Mouse (Mus musculus): ENCODE results near the gene Vsig10.
"Not testable (repeated sequence)": the region's sequence is repeated elsewhere in the genome, so short reads cannot be mapped to it uniquely, and the experiment has no call there.

Vsig10 gene

GRCm38 (mm10) chr5:117355648-117356303, 36.9 kb downstream of the Vsig10 start:
- no peak for DNase-seq (ENCODE audit: low read depth, low spot score)

- DNase-seq (ENCODE audit: low read depth, low spot score) = no peak
These were observed 37.7 kb downstream of the Vsig10 start for GRCm38 (mm10) chr5:117356365-117357128.

GRCm38 (mm10) chr5:117357129-117357477, 38.2 kb downstream of the Vsig10 start, which contains the start of gene Wsb2:
TSS of gene Wsb2 (plus strand) at chr5:117357304.
- DNase-seq (ENCODE audit: low read depth, low spot score) = no peak

- DNase-seq (ENCODE audit: low read depth, low spot score) = no peak
These were observed 38.8 kb downstream of the Vsig10 start for GRCm38 (mm10) chr5:117357478-117358247.

GRCm38 (mm10) chr5:117358248-117358630, 39.4 kb downstream of the Vsig10 start:
- DNase-seq (ENCODE audit: low read depth, low spot score) = no peak

- peak; percentile 71 for DNase-seq (ENCODE audit: low read depth, low spot score)
These were observed 39.8 kb downstream of the Vsig10 start for GRCm38 (mm10) chr5:117358725-117359124.

- no peak for DNase-seq (ENCODE audit: low read depth, low spot score)
These were observed 40.8 kb downstream of the Vsig10 start for GRCm38 (mm10) chr5:117359497-117360227.

GRCm38 (mm10) chr5:117360228-117360515, 41.3 kb downstream of the Vsig10 start:
- no peak for DNase-seq (ENCODE audit: low read depth, low spot score)

- no peak for DNase-seq (ENCODE audit: low read depth, low spot score)
These were observed 42.0 kb downstream of the Vsig10 start for GRCm38 (mm10) chr5:117360631-117361541.

GRCm38 (mm10) chr5:117361590-117361989, 42.7 kb downstream of the Vsig10 start:
- no peak for DNase-seq (ENCODE audit: low read depth, low spot score)

GRCm38 (mm10) chr5:117363066-117363782, 44.3 kb downstream of the Vsig10 start:
- DNase-seq (ENCODE audit: low read depth, low spot score) = no peak

- DNase-seq (ENCODE audit: low read depth, low spot score) = no peak
These were observed 45.9 kb downstream of the Vsig10 start for GRCm38 (mm10) chr5:117364821-117365220.

GRCm38 (mm10) chr5:117365904-117366561, 47.1 kb downstream of the Vsig10 start:
- DNase-seq (ENCODE audit: low read depth, low spot score) = no peak

- no peak for DNase-seq (ENCODE audit: low read depth, low spot score)
These were observed 48.3 kb downstream of the Vsig10 start for GRCm38 (mm10) chr5:117367206-117367605.

- no peak for DNase-seq (ENCODE audit: low read depth, low spot score)
These were observed 51.7 kb downstream of the Vsig10 start for GRCm38 (mm10) chr5:117370592-117370991.

GRCm38 (mm10) chr5:117373418-117373817, 54.5 kb downstream of the Vsig10 start:
- no peak for DNase-seq (ENCODE audit: low read depth, low spot score)

- DNase-seq (ENCODE audit: low read depth, low spot score) = no peak
These were observed 55.6 kb downstream of the Vsig10 start for GRCm38 (mm10) chr5:117374372-117375049.

- no peak for DNase-seq (ENCODE audit: low read depth, low spot score)
These were observed 57.5 kb downstream of the Vsig10 start for GRCm38 (mm10) chr5:117376331-117376761.

GRCm38 (mm10) chr5:117377731-117378130, 58.8 kb downstream of the Vsig10 start:
- not testable (repeated sequence) for DNase-seq (ENCODE audit: low read depth, low spot score)

All from WW6 (cell line).